Mouse (Mus musculus) right cerebral cortex, postnatal 10 days (tissue): ENCODE measurements around the gene Zdhhc19.

Experiments
- DNase-seq, 2 experiments: peaks; one replicate each; pipeline ENCODE4 v3.0.0; 2021; ENCODE audit warnings: low spot score in 2 of 2

Gene Zdhhc19

DNA sequence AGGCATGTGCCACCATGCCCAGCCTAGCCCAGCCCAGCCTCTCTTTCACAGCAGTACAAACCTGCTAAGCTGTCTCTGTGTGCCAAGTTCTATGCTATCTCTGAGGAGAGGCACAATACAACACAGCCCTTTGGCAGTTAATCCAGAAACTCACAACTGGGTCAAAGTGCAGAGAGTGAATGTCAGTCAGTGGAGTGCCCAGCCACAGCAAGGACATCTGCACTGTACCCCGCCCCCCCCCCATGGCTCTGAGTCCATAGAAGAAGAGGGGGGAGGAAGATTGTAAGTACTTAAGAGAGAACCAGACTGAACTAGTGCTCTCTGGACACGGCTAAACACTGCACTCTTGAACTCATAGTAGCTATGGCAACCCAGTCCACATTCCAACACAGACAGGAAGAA is 55.3 kb downstream of the Zdhhc19 start:
- DNase-seq, result no peak

DNA sequence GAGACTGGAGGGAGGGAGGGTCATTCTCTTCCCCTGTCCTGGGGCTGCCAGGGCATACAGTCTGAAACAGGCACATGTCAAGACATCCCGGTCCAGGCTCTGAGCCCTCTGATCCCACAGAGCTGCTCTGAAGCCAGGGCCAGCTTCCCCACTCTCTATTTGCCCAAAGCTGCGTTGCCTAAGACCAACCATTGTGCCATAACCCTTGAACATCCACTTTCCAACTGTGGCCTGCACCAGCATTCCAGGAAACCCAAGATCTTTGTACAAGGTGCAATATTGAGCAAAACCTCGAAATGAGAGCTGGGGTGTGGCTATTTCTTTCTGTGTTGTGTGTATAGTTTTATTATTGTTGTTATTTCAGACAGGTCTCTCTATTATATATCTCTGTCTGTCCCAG is 59.5 kb downstream of the Zdhhc19 start:
- DNase-seq, result no peak

DNA sequence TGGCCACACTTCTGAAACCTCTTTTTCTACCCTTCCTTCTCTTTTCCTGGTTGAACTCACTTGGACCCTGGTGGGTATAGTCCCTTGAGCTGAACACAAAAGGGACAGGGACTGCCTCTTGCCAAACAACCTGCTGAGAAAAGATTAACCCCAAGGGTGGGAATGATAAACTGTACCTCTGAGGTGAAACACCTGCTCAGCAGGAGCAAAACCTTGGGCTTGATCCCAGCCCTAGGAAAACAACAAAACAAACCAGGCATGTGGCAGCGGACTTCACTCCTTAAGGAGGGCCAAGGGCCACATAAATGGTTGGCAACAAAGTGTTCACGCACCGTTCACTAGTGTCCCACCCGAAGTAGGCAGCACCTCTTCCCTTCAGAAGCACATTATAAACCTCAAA is 63.4 kb downstream of the Zdhhc19 start:
- DNase-seq, result no peak

DNA sequence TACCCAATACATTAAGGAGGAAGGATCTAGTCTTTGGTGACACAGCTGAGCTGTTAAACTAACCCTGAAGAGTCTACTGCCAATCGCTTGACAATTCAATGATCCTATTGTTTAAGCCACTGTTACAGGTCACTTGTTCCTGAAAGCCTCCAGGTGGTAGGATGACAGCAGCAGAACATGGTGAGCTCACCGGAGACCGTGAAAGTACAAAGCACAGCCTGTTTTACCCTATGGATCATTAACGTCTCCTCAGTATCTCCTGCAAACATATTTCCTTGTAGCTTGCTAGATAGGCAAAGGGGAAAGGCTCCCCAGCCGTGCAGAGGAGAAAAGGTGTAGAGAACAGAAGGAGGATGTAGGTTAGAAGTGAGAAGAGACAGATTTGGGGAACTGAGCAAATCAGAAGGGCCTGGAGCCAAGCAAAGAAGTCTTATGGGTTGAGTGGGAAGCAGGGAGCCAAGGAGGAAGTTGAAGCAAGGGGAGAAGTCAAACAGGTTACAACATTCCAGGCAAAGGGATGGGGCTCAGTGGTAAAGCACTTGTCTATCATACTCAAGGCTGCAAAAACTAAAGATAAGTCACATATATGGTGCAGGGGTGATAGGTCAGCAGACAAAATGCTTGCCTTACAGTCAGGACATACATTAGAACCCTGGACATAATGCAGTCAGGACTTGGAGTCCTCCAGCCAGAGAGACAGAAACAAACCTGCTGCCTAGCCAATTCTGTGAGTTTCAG is 67.2 kb downstream of the Zdhhc19 start:
- no peak for DNase-seq

DNA sequence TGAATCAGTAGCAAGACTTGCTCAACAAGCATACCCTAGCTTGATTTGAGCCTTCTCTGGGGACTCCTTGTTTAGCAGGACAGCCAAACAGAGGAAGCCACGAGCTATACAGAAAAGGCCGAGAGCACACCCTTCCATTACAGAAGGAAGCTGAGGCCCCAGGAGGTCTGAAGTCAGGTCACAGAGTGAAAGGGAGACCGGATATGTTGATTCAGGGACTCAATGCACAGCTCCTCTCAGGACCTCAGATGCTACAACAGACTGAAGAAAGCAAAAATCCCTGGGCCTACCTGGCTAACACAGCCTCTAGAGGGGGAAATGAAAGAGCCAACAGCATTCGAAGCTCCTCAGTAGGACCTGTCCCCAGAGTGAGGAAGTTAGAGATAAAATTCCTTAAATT is 71.2 kb downstream of the Zdhhc19 start:
- DNase-seq, result no peak

DNA sequence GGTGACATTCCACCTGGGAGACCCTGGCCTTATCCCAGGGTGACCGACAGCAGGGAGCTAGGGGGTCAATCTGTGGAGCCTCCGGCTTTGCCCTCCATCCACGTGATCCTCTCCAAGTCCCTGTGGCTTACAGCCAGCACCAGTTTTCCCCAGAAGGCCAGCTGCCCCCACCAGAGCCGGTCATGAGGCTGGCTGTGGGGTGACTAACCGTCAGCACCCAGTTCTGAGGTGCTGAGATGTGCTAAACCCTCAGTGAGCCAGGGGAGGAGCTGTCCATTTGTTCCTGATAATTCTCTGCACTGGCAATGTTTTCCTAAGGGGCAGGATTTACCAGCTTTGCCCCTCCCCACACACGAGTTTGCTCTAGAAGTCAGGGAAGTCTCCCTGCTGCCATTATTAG is 72.3 kb downstream of the Zdhhc19 start:
- DNase-seq, result no peak

DNA sequence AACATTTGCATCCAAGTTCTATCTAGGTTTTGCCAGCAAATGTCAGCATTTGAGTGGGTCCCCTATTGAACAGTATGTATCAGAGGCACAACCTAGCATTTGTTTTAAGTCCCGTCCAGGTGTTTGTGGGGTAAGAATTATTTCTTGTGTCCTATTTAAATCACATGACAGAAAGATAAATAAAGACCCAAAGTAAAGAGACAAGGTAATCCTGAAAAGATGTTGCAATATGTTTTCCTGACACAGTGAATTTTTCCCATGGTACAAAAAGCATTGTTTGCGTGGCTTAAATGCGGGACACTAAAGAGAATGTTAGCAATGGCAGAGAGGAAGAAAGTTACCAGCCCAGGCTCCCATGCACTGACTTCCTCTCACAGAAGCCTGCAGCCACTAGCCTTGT is 74.0 kb downstream of the Zdhhc19 start:
- DNase-seq, result no peak

DNA sequence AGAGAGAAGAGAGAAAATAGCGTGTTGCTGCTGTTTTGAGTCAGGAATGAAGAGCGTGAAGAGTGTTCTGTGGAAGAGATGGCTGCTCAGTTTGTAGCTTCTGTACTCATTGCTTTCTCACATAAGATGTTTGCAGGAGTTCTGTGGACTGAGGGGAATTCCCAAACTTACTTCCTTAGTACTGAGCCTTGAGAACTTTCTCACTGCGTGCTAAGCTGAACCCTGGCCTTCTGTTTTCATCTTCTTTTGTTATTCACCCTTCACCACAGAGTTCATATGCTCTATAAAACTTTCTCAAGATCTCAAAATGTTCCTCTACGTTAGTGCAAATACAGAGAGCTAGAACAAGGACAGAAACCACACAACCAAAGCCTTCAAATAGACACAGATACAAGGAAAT is 76.5 kb downstream of the Zdhhc19 start:
- DNase-seq, result no peak

DNA sequence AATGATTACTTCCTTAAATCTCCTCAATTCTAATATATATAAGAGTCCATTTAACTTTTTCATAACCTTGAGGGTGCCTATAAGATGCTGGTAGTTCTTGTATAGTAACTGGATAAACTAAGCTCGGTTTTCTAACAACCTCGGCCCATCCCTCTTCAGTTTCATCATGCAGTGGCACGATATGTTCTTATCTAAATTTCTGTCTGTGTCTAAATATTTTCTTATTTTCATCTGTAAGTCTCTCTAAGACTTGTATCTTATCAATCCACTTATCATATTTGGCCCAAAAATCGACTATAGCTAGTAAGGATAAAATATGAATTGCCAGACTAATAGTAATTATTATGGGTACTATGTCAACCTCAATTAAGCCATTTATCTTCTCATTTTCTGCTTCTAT is 90.4 kb downstream of the Zdhhc19 start:
- no peak for DNase-seq

DNA sequence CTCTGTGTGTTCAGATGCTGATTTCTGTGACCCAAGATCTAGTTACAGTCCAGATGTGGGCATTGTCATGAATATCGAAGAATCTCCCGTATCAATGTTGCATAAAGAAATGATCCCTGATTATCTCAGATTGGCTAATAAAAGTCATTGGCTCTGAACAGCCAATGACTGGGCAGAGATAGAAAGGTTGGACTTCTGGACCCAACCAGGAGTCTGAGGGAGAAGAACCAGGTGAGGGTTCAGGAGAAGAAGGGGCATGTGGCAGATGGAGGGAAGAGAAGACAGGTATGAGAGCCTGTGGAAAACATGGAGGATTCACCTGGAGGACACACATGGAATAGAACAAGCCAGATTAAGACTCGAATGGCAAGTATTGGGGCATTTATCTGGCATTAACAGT is 92.5 kb downstream of the Zdhhc19 start:
- DNase-seq, result no peak

DNA sequence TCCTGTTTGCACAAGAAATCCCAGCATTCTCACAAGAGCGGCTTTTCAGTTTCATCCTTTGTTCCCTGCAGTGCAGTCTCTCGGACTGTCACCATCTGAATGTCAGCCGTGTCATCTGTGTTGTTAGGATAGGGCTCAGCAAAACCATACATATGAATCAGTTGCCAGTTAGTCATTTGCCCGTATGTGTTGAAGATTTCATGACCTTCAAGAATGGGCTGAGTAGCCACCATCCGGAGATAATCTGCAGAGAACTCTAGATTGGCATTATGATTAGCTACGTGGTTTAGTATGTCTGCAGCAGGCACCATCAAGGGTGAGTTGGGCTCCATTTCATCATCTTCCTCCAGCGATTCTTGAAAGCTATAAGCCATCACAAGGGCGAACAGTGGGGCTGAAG is 95.5 kb downstream of the Zdhhc19 start:
- DNase-seq, result no peak

DNA sequence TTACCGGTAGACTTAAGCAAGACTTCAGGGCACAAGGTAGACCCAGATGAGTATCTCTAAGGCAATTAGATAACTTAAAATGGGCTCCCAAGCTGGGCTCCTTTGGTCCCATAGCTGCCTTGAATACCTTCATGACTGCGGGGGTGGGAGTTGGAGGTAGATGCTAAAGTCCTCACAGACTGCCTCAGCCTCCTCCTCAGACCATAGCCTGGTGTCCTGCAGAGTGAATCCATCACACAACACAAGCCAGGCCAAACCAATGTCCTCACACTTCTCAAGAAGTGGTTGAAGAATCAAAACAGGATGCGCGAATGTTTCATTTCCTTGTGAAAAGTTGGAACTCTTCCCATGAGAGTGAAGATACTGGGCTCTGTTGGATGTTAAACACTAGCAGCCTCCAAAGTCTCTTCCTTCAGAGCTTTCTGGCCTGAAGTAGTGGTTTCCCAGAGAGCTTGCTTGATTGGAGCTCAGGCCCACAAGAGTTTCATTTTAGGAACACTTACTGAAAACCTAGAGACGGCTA is 97.3 kb downstream of the Zdhhc19 start:
- DNase-seq, result no peak

DNA sequence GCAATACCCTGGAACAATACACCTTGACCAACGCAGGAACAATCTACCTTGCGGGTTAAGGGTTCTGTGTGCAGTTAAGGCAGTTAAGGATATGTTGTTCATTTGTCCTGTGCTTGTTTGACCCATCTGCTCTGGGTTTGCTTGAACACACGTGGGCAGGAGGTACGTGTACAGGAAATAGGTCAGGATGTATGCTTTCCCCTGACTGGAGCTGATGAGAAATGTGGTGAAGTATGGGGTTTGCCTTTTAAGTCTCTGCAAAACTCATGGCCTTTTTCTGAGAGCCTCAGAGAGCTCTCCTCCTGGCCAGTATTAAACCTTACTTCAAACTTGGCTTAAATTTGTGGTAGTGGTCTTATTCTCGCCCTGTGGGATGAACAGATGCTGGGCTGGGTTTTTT is 97.9 kb downstream of the Zdhhc19 start:
- DNase-seq, result no peak

DNA sequence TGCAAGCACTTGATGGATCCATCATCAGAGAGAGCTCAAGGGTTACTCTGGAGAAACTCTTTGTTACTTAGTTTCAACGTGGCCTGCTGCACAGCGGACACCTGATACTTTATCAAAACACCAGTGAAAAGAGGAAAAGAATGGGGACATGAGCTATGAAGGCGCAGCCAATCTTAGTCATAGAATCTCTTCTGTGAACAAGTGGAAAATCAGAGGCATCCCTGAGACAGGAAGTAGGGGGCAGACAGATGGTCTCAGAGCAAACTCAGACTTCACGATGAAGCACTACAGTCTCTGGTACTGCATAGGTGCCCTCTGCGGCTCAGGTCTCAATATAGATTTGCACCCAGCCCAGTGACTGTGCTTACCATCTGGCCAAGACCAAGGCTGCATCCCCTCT is 98.6 kb downstream of the Zdhhc19 start:
- DNase-seq, result no peak

DNA sequence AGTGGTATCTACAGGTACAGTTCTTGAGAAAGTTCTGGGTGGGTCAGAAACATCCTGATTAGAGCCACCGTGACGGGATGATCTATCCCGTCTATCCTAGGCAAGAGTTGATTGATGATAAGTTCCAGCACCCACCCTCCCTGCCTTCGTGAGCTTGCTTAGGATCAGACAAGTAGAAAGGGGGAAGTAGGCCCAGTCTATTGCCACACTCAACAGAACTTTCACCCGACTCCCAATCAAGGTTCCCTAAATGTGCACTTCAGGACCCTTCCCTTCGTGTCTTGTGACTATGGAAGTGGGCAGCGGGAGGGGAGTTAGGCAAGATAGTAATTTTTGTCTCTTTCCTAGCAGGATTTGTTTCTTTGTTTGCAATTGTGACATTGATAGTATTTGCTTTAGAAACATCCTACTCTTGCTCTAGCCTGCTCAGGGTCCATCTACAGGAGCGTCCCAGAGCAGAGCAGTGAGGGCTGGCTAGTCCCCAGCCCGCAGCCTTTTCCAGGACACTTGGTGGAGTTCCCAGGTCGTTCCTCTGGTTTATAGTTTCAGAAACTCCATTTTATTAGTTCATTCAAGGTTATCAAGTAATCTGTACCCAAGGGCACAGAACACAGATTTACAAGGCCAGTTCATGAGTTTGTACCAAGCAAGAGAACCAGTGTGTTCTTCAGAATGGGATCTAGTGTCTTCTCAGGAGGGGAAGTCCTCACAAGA is 99.2 kb downstream of the Zdhhc19 start:
- DNase-seq, result no peak

DNA sequence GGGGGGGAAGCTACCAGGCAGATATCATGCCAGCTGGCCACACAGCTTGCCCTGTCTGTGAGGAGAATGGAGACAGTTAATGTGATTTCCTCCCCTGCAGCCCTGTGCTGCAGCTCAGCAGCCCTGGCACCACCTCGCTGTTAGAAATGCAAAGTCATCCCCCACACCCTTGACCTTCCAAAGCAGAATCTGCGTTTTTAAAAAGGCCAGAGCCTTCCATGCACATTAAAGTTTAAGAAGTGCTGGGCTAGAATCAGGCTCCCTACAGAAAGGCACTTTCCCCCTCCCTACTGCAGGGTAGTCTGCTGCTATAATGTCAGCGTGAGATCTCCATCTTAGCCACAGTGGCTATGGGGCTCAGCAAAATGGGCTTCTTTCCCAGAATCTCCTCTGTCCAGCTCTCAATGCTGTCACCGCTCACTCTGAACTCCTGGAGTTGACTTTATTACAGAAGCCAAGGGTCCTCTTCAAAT is 101.9 kb downstream of the Zdhhc19 start:
- DNase-seq, result no peak

DNA sequence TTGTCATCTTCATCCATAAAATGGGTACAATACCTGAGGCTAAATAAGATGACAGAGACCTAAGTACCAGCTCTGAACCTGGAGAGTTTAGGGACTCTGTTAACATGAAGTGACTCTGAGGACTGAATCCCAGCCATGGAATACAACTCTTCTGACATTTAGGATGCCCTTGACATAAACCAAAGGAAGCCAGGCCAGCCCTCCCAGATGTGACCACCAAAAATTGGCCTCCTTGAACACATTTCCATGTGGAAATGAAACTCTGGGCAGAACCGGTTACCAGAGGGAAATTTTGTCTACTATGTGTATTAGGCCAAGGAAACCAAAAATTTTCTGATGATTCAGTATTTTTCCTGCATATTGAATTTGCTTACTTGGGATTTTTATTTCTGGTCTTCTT is 103.1 kb downstream of the Zdhhc19 start:
- DNase-seq, result no peak

DNA sequence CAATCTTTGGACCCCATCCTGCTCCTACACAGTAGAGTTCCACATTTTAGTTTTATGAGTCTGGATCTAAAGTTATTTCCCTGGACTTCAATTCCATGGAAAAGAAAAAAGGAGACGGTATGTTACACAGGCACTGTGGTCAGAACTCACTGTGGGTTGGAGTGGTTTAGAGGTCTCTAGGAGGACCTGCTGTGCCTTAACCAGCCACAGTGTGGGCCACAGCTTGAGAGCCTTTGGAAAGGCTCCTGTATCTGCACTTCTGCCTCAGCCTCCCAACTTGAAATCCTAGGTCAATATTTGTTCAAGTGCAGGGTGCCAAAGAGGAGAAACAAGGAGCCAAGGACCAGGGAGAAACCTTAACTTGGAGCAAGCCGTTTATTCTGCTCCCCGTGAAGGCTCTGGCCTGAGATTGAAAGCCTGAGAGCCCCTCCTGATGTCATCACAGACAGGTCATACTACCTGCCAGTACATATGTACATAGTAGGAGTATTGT is 106.2 kb downstream of the Zdhhc19 start:
- no peak for DNase-seq

DNA sequence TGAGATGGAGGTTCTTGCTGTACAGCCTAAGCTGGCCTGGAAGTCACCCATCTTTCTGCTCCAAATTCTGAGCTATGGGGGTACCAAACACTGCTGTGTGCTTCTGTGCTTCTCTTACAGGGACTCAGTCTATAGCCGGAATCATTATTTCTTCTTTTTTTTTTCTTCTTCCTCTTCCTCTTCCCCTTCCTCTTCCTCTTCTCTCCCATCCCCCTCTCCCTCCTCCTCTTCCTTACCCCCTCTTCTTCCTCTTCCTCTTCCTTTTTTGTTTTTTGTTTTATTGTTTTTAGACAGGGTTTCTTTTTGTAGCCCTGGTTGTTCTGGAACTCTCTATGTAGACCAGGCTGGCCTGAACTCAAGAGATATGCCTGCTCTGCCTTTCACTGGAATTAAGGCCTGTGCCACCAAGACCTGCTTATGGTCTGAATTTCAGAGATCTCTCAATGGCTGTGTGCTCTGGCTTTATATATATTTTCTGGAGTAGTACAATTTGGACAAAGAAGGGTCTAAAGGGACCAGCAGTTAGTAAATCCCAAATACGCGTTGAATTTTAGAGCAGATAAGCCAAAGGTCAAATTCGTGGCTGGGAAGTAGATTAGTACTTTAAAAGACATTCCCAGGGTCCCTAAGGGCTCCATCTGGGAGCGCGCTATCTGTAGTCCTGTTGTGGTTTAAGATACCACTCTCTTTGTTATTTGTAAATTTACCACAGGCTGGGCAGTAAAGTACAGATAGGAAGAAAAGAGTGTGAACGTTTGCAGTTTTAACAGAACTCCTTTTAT is 111.7 kb downstream of the Zdhhc19 start:
- DNase-seq, result no peak

DNA sequence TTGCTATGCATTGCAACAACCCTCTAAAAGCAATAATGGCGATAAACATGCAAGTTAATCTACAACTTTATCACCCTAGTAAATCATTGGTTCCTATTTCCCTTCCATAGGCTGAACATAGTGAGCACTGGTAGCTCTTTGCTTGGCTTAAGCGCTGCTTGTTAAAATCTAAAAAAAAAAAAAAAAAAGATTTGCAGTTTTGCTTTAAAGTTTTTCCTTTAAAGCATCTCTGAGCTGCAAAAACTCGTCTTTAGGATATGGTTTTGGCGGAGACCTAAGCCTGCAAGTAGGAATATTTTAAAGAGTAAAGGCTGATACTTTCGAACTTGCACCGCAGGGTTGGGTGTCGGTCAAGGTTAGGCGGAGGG is 112.3 kb downstream of the Zdhhc19 start:
- no peak for DNase-seq

DNA sequence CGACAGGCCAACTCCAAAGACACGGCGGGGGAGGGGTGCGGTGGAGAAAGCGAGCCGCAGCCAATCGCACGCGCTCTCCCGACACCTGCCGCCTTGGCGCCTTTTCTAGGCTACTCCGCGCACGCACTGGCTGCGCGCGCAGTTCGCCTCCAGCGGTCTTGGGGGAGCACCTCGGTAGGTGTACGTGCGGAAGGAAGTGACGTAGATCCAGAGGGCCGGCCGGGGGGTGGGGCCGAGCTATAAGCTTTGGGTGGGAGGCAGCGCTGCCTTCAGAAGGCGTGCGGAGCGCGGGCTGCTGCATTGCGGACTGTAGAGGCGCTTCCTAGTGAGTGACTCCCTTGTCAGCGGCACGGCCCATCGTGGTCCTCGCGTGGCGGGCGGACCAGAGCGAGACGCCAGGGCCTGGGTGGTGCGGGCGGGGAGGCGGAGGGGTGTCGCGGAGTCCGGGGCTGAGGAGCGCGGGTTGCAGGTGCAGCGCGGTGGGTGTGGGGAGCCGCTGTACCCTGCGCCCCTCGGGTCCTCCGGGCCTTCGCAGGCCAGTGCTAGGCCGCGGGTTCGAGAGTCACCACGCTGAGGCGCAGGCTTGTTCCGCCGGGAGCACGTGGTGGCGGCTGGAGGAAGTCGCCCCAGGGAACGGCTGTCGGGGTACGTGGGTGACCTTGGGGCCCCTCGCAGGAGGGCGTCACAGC is 112.8 kb downstream of the Zdhhc19 start, which contains the start of gene Tfrc:
TSS of gene Tfrc (plus strand) at position 209 of the 689 bp plus-strand sequence.
- peak; percentile 98 for DNase-seq

DNA sequence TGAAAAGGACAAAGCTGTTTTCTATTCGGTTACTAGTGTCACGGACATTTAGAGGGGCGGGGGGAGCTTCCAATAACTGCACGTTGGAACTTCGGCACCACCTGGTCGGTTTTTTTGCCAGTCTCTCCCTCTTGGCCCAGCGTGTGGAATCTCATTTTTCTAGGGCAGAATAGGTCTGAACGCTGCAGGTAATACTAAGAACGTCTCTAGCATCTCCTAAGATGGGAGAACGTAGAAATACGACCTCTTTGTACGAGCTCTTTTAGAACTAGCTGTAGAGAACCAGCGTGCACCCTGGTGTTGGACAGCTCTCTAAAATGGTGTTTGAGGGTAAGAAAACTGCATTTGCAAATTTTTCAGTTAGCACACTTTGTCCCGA is 113.3 kb downstream of the Zdhhc19 start:
- no peak for DNase-seq
